Mouse (Mus musculus) midbrain, embryonic 12.5 days (tissue): ENCODE data around the gene Defb41. TPM values are rescaled to one million over a fixed set of nuclear protein-coding genes. Genes with fewer than 3 reads are reported as not detected.

Experiments
- polyA plus RNA-seq: library from polyadenylated mRNA; unstranded; fragments of >200 nt; fragmentation: Nextera tagmentation; extraction: Ambion mirVana; gene quantifications from 2 replicates; pipeline ENCODE4 v1.2.1, GENCODE M21; 2016

The Defb41 gene
- polyA plus RNA-seq, 1 experiment from 2014 or later, result not detected

Other genes starting within 250 kb of the Defb41 start
- gene Crisp4, start 119.2 kb downstream of the Defb41 start, polyA plus RNA-seq, result not detected in 2 replicates
- gene Defb18, start 27.7 kb downstream of the Defb41 start, polyA plus RNA-seq, result not detected in 2 replicates